Mouse (Mus musculus) erythroblast, embryonic 14.5 days (primary cell): ENCODE measurements around the gene Foxa1.

ENCODE experiments used
- GATA1 ChIP-seq: IDR thresholded peaks from 2 replicates; pipeline ENCODE4 v1.6.1; 2012; ENCODE audit warnings: low read length, inconsistent platforms, mixed read lengths
- TAL1 ChIP-seq: IDR thresholded peaks from 3 replicates; pipeline ENCODE4 v1.6.1; 2012; ENCODE audit warnings: low read length, inconsistent platforms, mixed read lengths

GRCm38 (mm10) chr12:57548352-57548980 is 1.8 kb upstream of the Foxa1 start:
- TF ChIP-seq GATA1 (no peak), TAL1 (no peak)
